Mouse (Mus musculus): ENCODE results near the gene Colq. TPM values are rescaled to one million over a fixed set of nuclear protein-coding genes. Genes with fewer than 3 reads are reported as not detected.

Colq gene
- polyA plus RNA-seq, 2 experiments, result 4.3 to 4.9 TPM

- Histone ChIP-seq H3K4me1 (ENCODE audit: control insufficient read depth, insufficient read depth, low read length) (peaks cover 9% of the 10 kb centered on the region; the same call in 1 of the 2 replicates), H3K36me3 (ENCODE audit: control insufficient read depth, insufficient read depth, low read length) (no peaks in the 10 kb centered on the region), H3K27ac (replicated peaks; ENCODE audit: low read depth, low read length) (no peak overlapping the region), H3K4me2 (replicated peaks; ENCODE audit: low read depth, low read length, severe bottlenecking) (no peak overlapping the region), H3K27me3 (ENCODE audit: control insufficient read depth, insufficient read depth, low read length) (no peaks in the 10 kb centered on the region), H3K4me3 (replicated peaks; ENCODE audit: low read length) (no peak overlapping the region), H3K9ac (ENCODE audit: low read depth, low read length, severe bottlenecking) (no peak overlapping the region), H3K9me3 (ENCODE audit: control insufficient read depth, low read length) (no peaks in the 10 kb centered on the region)
- TF ChIP-seq POLR2A (IDR thresholded peaks at IDR 0.05; ENCODE audit: borderline replicate concordance, extremely low read depth, insufficient read depth, insufficient read length), result no peak
- DNase-seq (ENCODE audit: low spot score) (no peak), ATAC-seq (ENCODE audit: low FRiP score, low read depth) (no peak)
- WGBS, result 91% methylated on average over 18 of the region's 18 CpGs
Observed at GRCm38 (mm10) chr14:31574903-31575665, 16.1 kb downstream of the Colq start.

- no peaks in the 10 kb centered on the region for H3K36me3 ChIP-seq (ENCODE audit: control insufficient read depth, insufficient read depth, low read length)
- no peak for DNase-seq (ENCODE audit: low spot score)
- no peak overlapping the region for H3K4me2 ChIP-seq (replicated peaks; ENCODE audit: low read depth, low read length, severe bottlenecking)
- no peak overlapping the region for H3K9ac ChIP-seq (ENCODE audit: low read depth, low read length, severe bottlenecking)
- H3K4me3 ChIP-seq (replicated peaks; ENCODE audit: low read length), result no peak overlapping the region
- H3K4me1 ChIP-seq (ENCODE audit: control insufficient read depth, insufficient read depth, low read length), result peaks cover 14% of the 10 kb centered on the region; the same call in 1 of the 2 replicates
- ATAC-seq (ENCODE audit: low FRiP score, low read depth), result no peak
- H3K27ac ChIP-seq (replicated peaks; ENCODE audit: low read depth, low read length), result no peak overlapping the region
- no peak for TF ChIP-seq POLR2A (IDR thresholded peaks at IDR 0.05; ENCODE audit: borderline replicate concordance, extremely low read depth, insufficient read depth, insufficient read length)
- WGBS, result 84% methylated on average over 9 of the region's 9 CpGs
- no peaks in the 10 kb centered on the region for H3K9me3 ChIP-seq (ENCODE audit: control insufficient read depth, low read length)
- H3K27me3 ChIP-seq (ENCODE audit: control insufficient read depth, insufficient read depth, low read length), result no peaks in the 10 kb centered on the region
Observed at GRCm38 (mm10) chr14:31572561-31573175, 18.5 kb downstream of the Colq start.

GRCm38 (mm10) chr14:31571419-31571818, 19.7 kb downstream of the Colq start:
- Histone ChIP-seq H3K36me3 (ENCODE audit: control insufficient read depth, insufficient read depth, low read length) (no peaks in the 10 kb centered on the region), H3K9ac (ENCODE audit: low read depth, low read length, severe bottlenecking) (no peak overlapping the region), H3K4me1 (ENCODE audit: control insufficient read depth, insufficient read depth, low read length) (peaks cover 11% of the 10 kb centered on the region; the same call in 1 of the 2 replicates), H3K4me3 (replicated peaks; ENCODE audit: low read length) (no peak overlapping the region), H3K27ac (replicated peaks; ENCODE audit: low read depth, low read length) (no peak overlapping the region), H3K9me3 (ENCODE audit: control insufficient read depth, low read length) (no peaks in the 10 kb centered on the region), H3K27me3 (ENCODE audit: control insufficient read depth, insufficient read depth, low read length) (no peaks in the 10 kb centered on the region), H3K4me2 (replicated peaks; ENCODE audit: low read depth, low read length, severe bottlenecking) (no peak overlapping the region)
- DNase-seq (ENCODE audit: low spot score) (no peak), ATAC-seq (ENCODE audit: low FRiP score, low read depth) (no peak)
- WGBS, result 81% methylated on average over 5 of the region's 5 CpGs
- TF ChIP-seq POLR2A (IDR thresholded peaks at IDR 0.05; ENCODE audit: borderline replicate concordance, extremely low read depth, insufficient read depth, insufficient read length), result no peak

GRCm38 (mm10) chr14:31570131-31570951, 20.8 kb downstream of the Colq start:
- H3K4me3 ChIP-seq (replicated peaks; ENCODE audit: low read length), result no peak overlapping the region
- no peak for ATAC-seq (ENCODE audit: low FRiP score, low read depth)
- DNase-seq (ENCODE audit: low spot score), result no peak
- H3K27me3 ChIP-seq (ENCODE audit: control insufficient read depth, insufficient read depth, low read length), result no peaks in the 10 kb centered on the region
- no peaks in the 10 kb centered on the region for H3K9me3 ChIP-seq (ENCODE audit: control insufficient read depth, low read length)
- no peak overlapping the region for H3K9ac ChIP-seq (ENCODE audit: low read depth, low read length, severe bottlenecking)
- H3K4me1 ChIP-seq (ENCODE audit: control insufficient read depth, insufficient read depth, low read length), result peaks cover 12% of the 10 kb centered on the region; the same call in 1 of the 2 replicates
- TF ChIP-seq POLR2A (IDR thresholded peaks at IDR 0.05; ENCODE audit: borderline replicate concordance, extremely low read depth, insufficient read depth, insufficient read length), result no peak
- H3K27ac ChIP-seq (replicated peaks; ENCODE audit: low read depth, low read length), result no peak overlapping the region
- no peaks in the 10 kb centered on the region for H3K36me3 ChIP-seq (ENCODE audit: control insufficient read depth, insufficient read depth, low read length)
- 57% methylated on average over 6 of the region's 6 CpGs for WGBS
- H3K4me2 ChIP-seq (replicated peaks; ENCODE audit: low read depth, low read length, severe bottlenecking), result no peak overlapping the region

GRCm38 (mm10) chr14:31569151-31569631, 22.0 kb downstream of the Colq start:
- Histone ChIP-seq H3K4me3 (replicated peaks; ENCODE audit: low read length) (no peak overlapping the region), H3K27me3 (ENCODE audit: control insufficient read depth, insufficient read depth, low read length) (no peaks in the 10 kb centered on the region), H3K9ac (ENCODE audit: low read depth, low read length, severe bottlenecking) (no peak overlapping the region), H3K4me2 (replicated peaks; ENCODE audit: low read depth, low read length, severe bottlenecking) (no peak overlapping the region), H3K36me3 (ENCODE audit: control insufficient read depth, insufficient read depth, low read length) (no peaks in the 10 kb centered on the region), H3K27ac (replicated peaks; ENCODE audit: low read depth, low read length) (no peak overlapping the region), H3K4me1 (ENCODE audit: control insufficient read depth, insufficient read depth, low read length) (peaks cover 20% of the 10 kb centered on the region; the same call in 1 of the 2 replicates), H3K9me3 (ENCODE audit: control insufficient read depth, low read length) (no peaks in the 10 kb centered on the region)
- 53% methylated on average over 7 of the region's 7 CpGs for WGBS
- DNase-seq (ENCODE audit: low spot score), result peak; percentile 72
- peak; percentile 64 for ATAC-seq (ENCODE audit: low FRiP score, low read depth)
- no peak for TF ChIP-seq POLR2A (IDR thresholded peaks at IDR 0.05; ENCODE audit: borderline replicate concordance, extremely low read depth, insufficient read depth, insufficient read length)
